Mouse (Mus musculus) 3T3-L1 (cell line): ENCODE measurements around the gene Saa2.
"Not testable (repeated sequence)": the region's sequence is repeated elsewhere in the genome, so short reads cannot be mapped to it uniquely, and the experiment has no call there.

Source experiments
- DNase-seq: peaks from one replicate; pipeline ENCODE4 v3.0.0-alpha.2; 2015; ENCODE audit warnings: low read depth, low spot score

The Saa2 gene

DNA sequence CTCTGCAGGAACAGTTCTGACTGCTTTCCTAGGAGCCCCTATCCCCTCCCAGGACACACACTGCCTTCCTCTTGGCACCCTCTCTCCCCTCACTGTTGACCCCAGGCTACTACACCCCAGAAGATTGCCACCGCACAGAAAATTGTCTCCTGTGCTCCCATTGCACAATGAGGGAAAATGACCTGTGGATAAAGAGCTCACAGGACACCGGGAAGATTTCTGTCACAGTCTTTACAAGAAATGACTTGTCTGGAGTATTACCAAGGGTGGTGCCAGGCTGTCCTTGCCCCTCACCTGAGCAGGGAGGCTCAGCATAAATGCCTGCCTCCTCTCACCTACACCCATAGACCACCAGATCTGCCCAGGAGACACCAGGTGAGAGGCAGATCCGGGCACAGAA is at the start of gene Saa2:
Gene Saa2, plus strand, starts transcription at position 301 of the 400 bp plus-strand sequence.
- no peak for DNase-seq

DNA sequence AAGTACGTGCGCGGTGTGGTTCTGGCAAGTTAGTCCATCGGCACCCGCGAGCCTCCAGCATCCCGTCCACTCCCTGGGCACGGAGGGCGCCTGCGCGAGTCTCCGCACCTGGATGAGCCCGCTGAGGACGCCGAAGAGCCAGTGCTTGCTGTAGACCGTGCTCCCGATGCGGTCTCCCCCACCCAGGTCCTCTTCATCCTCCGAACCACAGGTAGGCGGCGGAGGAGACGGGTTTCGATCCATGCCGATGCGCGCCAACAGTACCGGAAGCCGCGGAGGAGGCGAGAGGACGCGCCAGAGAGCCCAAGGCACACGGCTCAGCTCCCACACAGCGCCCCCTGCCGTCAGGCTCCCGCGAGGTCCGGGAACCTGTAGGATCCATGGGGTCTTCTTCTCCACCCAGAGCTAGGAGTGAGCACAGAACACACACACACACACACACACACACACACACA is 41.2 kb upstream of the Saa2 start, which contains the start of gene Saal1:
Gene Saal1, minus strand, starts transcription at position 291 of the 455 bp plus-strand sequence.
- DNase-seq, result peak; percentile 85

DNA sequence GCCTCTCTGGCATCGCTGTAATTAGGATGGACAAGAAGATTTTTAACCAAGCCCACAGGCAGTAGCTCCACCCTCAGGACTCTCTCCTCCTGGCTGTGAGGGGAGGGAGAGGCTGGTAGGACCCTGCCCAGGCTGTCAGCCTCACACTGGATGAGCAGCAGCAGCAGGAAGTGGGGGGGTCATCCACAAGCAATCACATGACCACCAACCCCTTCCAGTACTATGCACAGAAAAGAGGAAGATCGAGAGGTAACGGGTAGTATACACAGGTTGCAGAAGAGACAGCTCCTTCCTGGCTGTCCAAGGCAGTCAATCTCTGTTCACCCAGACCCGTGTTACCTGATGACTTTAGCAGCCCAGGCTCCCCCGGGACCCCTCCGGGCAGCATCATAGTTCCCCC is 39.3 kb upstream of the Saa2 start:
- DNase-seq, result no peak

- peak; percentile 72 for DNase-seq
These were observed 37.1 kb upstream of the Saa2 start for GRCm38 (mm10) chr7:46714518-46714917.

DNA sequence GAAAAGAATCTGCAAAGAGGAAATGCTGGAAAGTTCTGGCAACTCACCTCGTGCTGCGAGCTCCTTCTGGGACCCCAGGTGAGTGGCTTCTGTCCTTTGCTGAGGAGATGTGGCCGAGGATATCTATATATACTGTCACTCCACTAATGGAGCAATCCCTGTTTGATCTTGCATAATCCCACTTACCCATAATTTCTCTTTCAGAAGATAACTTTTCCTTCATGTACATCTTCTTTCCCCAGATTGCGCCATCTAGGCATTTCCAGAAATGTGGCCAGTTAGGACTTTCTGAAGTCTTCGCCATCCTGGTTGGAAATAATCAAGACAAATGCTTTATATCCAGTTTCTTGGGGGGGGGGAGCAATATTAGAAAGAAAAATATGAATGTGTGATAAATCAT is 36.0 kb upstream of the Saa2 start, which contains the start of gene Saa3:
Gene Saa3, minus strand, starts transcription at position 101 of the 400 bp plus-strand sequence.
- no peak for DNase-seq

DNA sequence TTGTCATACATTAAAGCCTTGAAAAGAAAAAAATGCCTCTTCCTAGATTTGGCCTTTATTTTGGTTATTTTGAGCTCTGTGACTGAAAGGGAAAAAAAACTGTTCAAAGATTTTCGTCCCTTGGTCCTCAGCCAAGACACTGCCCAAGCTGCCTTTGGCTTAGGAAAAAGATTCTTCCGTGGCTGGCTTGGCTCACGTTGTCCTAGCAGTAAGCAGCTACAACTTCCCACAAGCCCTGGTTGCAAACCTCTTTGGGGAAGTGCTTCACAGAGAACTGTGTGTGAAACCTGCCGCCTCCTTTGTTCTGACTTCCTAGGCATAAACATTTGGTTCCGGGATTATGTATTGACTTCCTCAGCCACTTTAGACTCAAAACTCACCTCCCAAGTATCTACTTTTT is 34.7 kb upstream of the Saa2 start:
- DNase-seq, result peak; percentile 21

DNA sequence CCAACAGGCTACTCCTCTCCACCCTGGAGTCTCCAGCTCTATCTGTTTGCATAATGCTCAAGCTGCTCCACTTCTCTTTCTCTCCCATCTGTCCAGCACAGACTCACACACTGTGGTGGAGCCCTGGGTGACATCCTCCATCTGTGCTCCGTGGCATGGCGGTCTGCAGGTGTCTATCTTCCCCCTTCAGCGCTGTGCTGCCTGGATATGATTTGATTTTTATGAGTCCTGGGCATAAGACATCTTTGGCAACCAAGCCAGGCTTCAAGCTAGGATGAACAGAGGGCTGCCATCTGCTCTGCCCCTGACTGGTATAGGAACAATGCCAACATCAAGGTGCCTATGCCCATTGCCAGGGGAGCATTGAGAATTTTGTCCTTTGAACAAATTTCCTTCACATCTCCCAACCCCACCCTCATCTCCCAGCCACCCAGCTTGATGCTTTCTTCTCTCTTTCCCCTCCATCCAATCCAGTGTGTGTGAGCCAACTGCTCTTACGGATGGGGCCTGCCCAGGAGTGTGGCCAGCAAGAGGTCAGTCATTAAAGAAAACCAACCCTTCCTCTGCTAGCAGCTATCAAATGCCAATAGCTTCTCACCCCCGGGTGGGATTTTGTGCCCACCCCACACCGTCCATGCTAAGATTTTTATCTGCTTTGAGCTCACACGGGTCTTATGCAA is 32.9 kb upstream of the Saa2 start:
- DNase-seq, result no peak

DNA sequence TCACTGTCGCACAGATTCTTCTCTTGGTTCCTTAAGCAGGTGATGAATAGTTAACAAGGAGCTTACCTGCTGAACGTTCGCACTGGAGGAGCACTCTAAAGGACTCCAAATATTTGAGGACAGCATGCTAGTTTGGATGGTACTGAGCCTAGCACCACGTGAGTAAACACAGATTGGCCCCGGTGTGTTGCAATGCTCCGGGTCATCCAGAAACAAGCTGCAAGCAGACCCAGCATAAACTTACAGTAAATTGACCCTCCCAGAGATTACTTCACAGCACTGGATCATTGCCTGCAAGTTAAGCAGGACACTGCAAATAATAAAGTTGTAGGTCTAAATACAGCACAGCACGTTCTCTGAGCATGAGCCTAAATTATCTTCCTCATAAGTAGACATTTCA is 32.1 kb upstream of the Saa2 start:
- DNase-seq, result peak; percentile 5

DNA sequence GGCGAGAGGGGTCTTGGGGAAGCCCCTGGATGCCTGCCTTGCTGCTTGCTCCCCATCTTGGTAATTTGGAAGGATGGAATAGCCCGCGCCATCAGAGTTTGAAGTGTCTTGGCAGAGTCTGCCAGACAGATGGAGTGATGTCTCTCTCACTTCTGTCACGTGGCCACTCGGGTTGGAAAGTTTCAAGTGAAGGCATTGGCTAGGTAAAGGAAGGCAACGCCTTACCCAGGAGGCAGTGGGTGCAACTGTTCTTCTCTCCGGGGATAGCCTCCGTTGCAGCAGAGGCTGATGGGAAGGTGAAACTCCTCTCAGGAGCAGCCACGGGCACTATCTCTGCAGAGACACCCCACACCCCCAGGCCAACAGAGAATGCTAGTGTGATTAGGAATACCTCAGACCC is 31.1 kb upstream of the Saa2 start:
- DNase-seq, result no peak

DNA sequence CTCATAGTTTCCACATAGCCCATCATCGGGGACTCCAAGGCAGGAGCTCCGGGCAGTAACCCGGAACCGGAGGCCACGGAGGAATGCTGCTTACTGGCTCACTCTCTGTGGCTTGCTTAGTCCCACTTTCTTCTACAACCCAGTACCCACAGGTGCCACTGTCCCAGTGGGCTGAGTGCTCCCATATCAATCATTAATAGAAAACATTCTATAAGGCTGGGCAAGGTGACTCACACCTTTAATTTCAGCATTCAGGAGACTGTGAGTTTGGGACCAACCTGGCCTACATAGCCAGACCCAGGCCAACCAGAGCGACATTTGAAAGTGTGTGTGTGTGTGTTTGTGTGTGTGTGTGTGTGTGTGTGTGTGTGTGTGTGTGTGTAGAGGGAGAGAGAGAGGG is 28.2 kb upstream of the Saa2 start:
- no peak for DNase-seq

GRCm38 (mm10) chr7:46723849-46724248 is 27.7 kb upstream of the Saa2 start:
- DNase-seq, result no peak

- no peak for DNase-seq
These were observed 27.2 kb upstream of the Saa2 start for GRCm38 (mm10) chr7:46724396-46724795.

DNA sequence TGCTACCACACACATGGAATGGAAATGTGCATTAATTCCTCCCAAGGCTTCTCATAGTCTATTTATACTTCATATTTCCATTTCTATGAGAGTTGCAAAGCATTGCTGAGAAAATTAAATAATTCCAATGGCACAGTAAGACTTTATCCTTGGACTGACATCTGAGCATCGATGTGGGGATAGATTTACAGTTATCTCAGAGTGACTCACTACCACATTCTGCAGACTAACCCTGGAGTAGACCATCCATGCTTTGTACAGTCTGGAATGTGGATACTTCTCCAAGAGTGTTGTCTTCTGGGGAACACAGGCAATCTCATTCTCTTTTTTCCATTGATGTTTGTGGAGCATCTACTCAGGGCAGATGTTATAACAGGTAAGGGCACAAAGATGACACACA is 24.0 kb upstream of the Saa2 start:
- peak; percentile 35 for DNase-seq

DNA sequence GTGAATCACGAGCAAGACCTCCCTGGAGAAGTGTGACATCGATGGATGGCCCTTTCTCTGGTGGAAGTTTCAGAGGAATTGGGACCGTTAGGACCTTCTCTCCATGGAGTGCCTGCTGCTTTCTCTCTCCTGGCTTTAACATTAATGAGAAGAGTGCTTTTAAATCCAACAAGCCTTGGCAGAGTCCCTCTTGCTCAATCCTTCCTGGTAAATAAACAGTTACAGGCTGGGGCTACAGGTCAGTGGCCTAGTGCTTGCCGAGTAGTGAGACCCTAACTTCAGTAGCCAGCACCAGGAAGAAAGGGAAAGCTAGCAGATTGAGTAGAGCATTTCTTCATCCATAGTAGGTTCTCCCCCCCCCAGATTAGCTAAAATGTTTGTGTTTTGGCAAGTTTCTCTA is 19.1 kb upstream of the Saa2 start, which contains the start of gene Saa4:
Gene Saa4, minus strand, starts transcription at position 146 of the 400 bp plus-strand sequence.
- no peak for DNase-seq

GRCm38 (mm10) chr7:46734983-46735382 is 16.6 kb upstream of the Saa2 start:
- no peak for DNase-seq

DNA sequence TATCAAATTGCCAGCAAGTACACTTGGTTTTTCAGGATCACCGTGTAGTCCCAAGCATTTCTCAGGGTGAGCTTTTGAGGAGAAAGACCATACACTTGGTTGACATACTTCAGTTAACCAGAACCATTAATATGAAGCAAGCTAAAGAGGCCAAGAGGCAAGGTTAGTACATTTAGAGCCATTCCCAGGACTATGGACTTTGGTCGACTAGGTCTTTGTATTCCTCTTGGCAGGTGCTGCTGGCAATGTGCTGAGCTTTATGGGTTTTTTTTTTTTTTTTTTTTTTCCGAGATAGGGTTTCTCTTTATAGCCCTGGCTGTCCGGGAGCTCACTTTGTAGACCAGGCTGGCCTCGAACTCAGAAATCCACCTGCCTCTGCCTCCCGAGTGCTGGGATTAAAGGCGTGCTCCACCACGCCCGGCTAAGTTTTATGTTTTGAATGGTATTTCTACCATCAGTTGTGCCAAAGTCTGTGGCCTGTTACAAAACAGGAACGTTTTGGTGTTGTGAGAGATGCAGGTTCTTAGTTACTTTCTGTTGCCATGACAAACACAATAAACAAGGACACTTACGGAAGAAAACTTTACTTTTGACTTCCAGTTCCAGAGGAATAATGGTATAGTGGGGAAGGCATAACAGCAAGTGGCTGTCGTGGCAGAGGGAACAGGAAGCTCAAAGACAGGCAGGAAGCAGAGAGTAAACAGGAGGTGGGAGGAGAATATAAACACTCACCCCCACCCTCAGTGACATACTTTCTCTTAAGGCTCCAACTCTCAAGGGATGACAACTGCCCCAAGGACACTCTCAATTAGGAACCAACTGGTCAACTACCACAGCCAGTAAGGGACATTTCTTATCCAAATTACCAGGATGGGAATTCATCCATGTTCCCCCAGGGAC is 12.8 kb upstream of the Saa2 start:
- no peak for DNase-seq

DNA sequence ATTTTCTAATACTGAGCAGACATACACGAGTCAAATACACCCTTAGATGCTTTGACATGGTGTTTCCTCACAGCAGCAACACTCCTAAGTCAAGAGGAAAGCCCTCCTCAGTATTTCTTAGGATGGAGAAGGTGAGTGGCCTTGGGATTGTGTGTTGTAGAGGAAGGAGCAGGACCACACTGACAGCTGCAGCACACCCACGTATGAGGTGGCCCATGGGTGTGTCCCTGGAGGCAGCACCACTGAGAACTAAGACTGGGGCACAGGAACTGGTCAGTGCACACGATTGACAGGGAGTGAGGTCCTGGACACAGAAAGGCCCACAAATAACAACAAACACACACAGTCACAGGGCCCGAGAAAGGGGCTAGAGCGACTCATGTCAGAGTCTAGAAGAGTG is 11.5 kb upstream of the Saa2 start:
- DNase-seq, result not testable (repeated sequence)

DNA sequence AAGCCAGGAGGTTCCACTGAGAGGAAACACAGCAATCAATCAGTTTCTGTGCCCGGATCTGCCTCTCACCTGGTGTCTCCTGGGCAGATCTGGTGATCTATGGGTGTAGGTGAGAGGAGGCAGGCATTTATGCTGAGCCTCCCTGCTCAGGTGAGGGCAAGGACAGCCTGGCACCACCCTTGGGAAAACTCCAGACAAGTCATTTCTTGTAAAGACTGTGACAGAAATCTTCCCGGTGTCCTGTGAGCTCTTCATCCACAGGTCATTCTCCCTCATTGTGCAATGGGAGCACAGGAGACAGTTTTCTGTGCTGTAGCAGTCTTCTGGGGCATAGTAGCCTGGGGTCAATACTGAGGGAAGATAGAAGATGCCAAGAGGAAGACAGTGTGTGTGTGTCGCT is 8.7 kb upstream of the Saa2 start, which contains the start of gene Saa1:
Gene Saa1, minus strand, starts transcription at position 101 of the 400 bp plus-strand sequence.
- DNase-seq, result not testable (repeated sequence)

DNA sequence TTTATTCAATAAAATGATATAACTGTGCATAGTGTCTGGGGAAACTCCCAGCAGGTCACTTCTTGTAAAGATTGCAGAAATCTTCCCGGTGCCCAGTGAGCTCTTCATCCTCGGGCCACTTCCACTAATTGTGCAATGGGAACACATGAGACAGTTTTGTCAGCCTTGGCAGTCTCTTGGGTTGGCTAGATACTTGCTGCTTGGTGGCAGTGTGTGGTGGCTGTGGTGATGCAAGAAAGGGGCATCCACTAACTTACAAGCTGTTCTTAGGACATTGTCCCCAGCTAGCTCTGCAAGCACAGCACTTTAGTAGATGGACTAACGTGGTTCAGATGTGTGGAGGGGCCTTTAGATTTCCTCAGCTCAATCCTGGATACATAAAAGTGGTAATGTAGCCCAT is 5.8 kb upstream of the Saa2 start:
- no peak for DNase-seq

DNA sequence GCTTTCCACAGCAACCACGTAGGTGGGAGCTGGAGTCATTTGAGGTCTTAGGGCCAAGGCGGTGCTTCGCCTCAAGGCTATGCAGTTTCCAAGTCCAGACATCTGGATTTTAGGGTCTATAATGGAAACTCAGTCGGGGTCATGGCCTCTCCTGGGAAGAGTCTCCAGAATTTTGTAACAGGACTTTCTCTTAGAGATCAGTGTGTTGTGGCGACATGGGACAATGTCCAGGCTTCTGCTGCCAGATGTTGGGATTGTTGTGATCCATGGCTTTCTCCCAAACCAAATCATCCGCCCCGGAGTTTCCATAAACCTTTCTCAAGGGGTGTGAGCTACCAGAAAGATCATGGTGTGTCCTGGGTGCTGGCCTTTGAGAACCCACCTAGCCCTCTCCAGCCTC is 5.2 kb upstream of the Saa2 start:
- no peak for DNase-seq

DNA sequence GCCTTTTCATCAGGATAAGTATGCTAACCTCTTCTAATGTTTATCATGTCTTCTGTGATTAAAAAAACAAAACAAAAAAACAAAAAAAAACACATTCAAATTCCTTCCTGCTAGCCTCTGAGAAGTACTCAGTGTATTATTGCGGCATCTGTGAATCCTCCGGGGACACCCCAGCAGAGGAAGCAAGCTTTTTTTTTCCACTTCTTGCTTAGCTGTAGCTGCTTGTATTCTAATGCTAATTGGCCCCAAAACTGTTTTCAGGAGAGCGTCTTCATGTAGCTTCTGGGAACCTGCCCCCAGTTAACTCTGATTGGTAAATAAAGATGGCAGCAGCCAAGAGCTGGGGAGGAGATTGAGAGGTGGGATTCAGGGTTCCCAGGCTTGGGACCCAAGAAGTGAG is 3.1 kb upstream of the Saa2 start:
- DNase-seq, result no peak

DNA sequence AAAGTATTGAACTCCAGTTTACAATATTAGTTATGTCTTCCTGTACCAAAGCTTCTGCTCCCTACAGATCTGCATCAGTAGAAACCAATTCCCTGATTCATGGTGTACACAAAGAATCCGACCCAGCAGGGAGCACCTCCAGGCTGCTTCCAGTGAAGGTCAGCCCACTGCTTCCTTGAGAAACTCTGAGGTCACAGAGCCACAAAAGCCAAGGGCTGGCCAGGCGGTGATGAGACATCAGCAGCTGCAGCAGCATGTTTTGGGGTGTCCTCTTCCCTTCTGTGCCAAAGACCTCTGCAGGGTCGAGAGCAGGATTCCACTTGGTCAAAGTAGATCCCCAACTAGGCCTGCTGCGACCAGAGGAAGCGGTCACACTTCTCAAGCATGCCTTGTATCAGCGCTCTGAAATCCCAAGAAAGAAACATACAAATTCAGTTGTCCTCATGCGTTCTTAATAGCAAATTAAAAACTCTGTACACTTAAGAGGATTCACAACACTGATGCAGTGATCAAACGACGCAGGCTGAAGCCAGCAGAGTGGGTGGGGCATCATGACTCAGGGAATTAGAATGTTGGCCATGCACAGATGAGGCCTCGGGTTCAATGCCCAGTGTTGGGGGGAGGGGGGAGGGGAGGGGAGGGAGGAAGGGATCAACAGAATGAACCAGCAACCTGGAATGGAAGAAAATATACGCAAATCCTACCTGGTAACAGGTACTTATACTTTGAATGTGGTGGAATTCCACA is 9.6 kb downstream of the Saa2 start:
- peak; percentile 71 for DNase-seq
